Mouse (Mus musculus): ENCODE results near the gene Adgre1. TPM values are rescaled to one million over a fixed set of nuclear protein-coding genes. Genes with fewer than 3 reads are reported as not detected.

Adgre1 gene
- total RNA-seq, 2 experiments from 2014 or later, result 5.9 to 10.0 TPM

Other genes starting within 250 kb of the Adgre1 start
- gene Cd70, start 208.9 kb upstream of the Adgre1 start, total RNA-seq (2021), result not detected
- gene Tnfsf14, start 164.5 kb upstream of the Adgre1 start, total RNA-seq (2021), result under 1 TPM in 1 of 2 experiments, not detected in 1; 0.36 TPM
- gene C3, start 130.6 kb upstream of the Adgre1 start, total RNA-seq (2021), result 100 to 1,000 TPM in 1 of 2 experiments, 10 to 100 TPM in 1; 69.5 to 194 TPM
- gene Gpr108, start 110.2 kb upstream of the Adgre1 start, total RNA-seq (2021), result 10 to 100 TPM; 24.4 to 30.0 TPM
- 100 to 1,000 TPM; 106 to 109 TPM for gene Trip10, start 109.2 kb upstream of the Adgre1 start, total RNA-seq (2021)
- gene Vav1, start 79.6 kb upstream of the Adgre1 start, total RNA-seq (2021), result 1 to 10 TPM; 1.6 to 3.3 TPM
- not detected for gene Vmn2r120, start 186.8 kb downstream of the Adgre1 start, total RNA-seq (2021)